Mouse (Mus musculus) cerebellum, adult 8-10 months (tissue): Measurements from ENCODE around the gene Zdhhc18.

Experiments
- DNase-seq: peaks from one replicate; pipeline ENCODE4 v3.0.0; 2022

Zdhhc18 gene

GRCm38 (mm10) chr4:133599571-133600073, 50.3 kb downstream of the Zdhhc18 start:
- peak; percentile 69 for DNase-seq

DNA sequence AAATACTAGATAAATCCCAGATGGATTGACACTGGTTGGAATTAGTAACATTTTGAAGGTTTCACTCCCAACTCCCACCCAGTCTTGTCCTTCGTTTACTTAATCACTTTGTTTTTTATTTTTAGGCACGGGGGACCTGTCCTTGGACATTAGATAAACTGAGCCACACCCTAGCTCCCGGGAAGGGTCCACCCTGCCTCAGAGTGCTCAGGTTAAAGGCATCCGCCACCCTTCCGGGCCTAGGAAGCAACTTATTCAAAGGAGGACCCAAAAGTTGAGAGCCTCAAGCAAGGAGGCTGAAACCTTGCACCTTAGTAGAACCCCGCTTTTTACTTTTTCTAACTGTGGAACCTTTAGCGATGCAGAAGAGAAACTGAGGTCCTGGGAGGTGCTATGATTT, 50.8 kb downstream of the Zdhhc18 start:
- no peak for DNase-seq

DNA sequence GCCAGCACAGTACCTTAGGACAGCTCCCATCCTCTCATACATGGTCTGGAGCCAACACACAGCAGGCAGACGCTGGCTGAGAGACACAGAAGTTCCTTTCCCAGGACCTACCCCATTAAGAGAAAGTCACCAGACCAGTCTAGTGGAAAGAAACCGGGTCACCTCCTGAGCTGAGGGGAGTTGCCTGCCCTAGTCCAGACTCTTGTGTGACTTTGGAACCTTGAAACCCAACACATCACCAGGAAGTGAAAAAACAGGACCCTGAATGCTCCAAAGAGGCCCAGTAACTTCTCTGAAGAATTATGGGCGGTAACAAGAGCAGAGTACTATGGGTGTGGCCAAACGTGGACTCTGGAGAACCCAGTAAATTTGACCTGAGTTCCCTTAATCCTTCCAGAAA, 51.3 kb downstream of the Zdhhc18 start:
- DNase-seq, result no peak

GRCm38 (mm10) chr4:133596084-133596483, 53.9 kb downstream of the Zdhhc18 start:
- no peak for DNase-seq

DNA sequence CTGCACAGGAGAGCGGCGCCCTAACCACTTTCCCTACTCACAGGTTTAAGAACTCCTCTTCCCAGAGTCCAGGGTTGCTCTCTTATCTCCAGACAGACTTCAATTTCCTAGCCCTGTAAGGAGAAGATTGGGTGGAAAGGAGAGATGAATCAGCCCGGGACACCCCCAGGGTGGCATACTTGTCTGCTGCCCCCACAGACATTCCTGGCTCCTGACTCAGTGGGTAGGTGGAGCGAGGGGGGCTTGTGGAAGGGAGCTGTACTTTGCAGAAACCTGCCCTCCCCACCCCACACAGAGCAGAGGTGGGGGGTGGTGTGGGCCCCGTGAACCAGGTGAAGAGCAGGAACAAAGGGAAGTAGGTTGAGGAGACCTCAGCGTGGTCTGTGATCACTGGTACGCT, 54.4 kb downstream of the Zdhhc18 start:
- no peak for DNase-seq

- peak; percentile 72 for DNase-seq
These were observed 57.4 kb downstream of the Zdhhc18 start for GRCm38 (mm10) chr4:133592570-133592969.

- peak; percentile 63 for DNase-seq
These were observed 65.6 kb downstream of the Zdhhc18 start, which contains the start of gene Gpn2 for GRCm38 (mm10) chr4:133584059-133584951. Gpn2 (plus strand) TSS chr4:133584362.

- no peak for DNase-seq
These were observed 66.3 kb downstream of the Zdhhc18 start for GRCm38 (mm10) chr4:133583690-133584058.

DNA sequence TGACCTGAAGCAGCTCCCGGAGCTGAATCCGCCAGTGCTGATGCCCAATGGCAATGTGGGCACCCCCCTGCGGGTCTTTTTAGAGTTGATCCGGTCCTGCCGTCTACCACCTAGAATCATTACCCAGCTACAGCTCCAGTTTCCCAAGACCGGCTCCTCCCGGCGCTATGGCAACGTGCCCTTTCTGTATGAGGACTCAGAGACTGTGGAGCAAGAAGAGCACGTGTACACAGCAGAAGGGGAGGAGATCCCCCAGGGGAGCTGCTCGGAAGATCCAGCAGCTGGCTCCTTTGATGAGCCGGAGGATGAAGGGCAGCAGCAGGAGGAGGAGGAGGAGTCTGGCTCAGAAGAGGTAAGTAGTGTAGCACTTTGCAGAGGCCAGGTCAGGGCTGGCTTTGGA, 72.0 kb downstream of the Zdhhc18 start:
- no peak for DNase-seq

DNA sequence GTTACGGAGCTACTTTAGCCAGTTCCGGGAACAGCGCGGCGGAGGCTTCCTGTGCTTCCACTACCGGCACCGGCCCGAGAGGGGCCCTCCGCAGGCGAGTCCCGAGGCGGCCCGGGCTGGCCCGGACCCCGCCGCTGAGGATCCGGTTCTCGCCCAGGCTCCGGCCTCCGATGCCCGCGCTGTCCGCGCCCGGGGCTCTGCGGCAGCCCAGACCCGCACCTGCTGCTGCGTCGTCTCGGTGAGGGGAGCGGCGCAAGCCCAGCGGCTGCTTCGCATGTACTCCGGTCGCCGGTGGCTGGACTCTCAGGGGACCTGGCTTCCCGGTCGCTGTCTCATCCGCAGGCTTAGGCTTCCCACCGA, 75.1 kb downstream of the Zdhhc18 start:
- no peak for DNase-seq

DNA sequence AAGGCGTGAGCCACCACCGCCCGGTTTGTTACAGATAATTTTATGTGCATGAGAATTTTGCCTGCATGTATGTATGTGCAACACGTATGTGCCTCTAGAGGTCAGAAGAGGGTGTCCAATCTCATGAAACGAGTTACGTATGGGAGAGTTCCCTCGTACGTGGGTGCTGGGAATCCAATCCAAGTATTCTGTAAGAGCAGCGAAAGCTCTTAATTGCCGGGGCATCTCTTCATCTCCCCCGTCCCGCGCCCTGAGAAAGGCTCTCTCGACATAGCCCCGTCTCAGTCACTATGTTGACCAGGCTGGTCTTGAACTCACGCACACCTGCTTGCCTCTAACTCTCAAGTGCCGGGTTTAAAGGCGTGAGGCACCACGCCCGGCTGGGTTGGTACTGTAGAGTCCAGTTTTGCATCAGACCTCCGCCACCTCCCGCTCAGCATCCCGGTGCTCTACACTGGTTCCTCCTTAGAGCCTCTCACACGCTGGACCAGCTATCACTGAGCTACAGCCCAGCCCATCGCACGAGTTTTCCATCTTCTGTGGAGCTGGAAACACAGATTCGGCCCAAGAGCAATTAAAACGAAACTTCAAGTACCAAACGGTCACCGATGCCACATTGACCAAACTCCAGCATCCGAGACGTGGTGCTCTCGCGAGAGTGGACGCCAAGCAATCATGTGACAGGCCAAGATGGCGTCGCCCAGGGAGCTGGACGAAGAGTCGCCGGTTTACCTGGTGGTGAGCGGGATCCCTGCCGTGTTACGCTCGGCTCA, 75.7 kb downstream of the Zdhhc18 start, which contains the start of gene Gpatch3:
Gene Gpatch3, plus strand, starts transcription at position 676 of the 773 bp plus-strand sequence.
- peak; percentile 88 for DNase-seq

- no peak for DNase-seq
These were observed 79.9 kb downstream of the Zdhhc18 start for GRCm38 (mm10) chr4:133570066-133570466.

- no peak for DNase-seq
These were observed 80.5 kb downstream of the Zdhhc18 start for GRCm38 (mm10) chr4:133569291-133570065.

DNA sequence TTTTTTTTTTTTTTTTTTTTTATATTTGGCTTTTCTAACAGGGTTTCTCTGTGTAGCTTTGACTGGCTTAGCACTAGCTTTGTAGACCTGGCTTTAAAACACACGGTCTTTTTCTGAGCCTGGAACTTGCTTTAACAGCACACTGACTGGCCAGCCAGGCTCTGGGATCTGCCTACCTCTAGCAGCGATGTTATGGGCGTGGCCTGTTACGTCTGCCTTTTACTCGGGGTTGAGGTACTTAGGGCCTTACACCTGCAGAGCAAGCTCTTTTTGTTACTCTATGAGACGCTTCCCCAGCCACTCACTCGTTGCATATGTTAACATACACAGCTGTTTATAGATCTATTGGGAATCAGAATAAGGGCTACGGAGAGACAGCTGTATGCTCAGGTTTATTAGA, 82.7 kb downstream of the Zdhhc18 start:
- no peak for DNase-seq

- DNase-seq, result peak; percentile 79
These were observed 86.8 kb downstream of the Zdhhc18 start for GRCm38 (mm10) chr4:133563123-133563571.

GRCm38 (mm10) chr4:133561622-133562021, 88.3 kb downstream of the Zdhhc18 start:
- DNase-seq, result no peak

GRCm38 (mm10) chr4:133559846-133560245, 90.1 kb downstream of the Zdhhc18 start:
- no peak for DNase-seq

GRCm38 (mm10) chr4:133557041-133557717, 92.8 kb downstream of the Zdhhc18 start:
- no peak for DNase-seq
